Mouse (Mus musculus): ENCODE results near the gene Supt5.

GRCm38 (mm10) chr7:28321974-28322720 is 16.4 kb downstream of the Supt5 start:
- TF ChIP-seq CTCF (IDR thresholded peaks at IDR 0.05; ENCODE audit: insufficient read depth, low read length), result no peak
- no peak for TF ChIP-seq POLR2A (IDR thresholded peaks at IDR 0.05; ENCODE audit: borderline replicate concordance, extremely low read depth, low read depth, low read length)

Measured in lung, adult 2 months (tissue).